Mouse (Mus musculus) kidney, adult 18-20 months (tissue): ENCODE results near the gene Upf1.

ENCODE experiments used
- DNase-seq: peaks from one replicate; pipeline ENCODE4 v3.0.0; 2021

The Upf1 gene

DNA sequence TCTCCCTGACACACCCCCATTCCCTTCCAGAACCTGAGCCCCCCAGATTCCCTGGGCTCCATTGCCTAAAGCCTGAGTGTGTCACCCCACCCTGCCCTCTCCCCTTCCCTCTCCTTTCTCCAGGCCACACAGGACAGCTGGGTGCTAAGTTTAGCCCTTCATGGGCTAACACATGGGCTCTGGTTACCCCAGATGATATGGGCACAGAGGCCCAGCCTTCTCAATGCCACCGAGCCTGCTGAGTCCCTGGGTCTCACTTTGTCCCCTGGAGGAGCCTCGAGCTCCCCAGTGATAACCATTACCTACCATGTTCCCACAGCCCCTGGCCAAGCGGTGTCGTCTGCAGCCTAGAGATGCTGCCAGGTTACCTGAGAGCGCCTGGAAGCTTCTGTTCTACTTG is 35.2 kb downstream of the Upf1 start:
- no peak for DNase-seq

DNA sequence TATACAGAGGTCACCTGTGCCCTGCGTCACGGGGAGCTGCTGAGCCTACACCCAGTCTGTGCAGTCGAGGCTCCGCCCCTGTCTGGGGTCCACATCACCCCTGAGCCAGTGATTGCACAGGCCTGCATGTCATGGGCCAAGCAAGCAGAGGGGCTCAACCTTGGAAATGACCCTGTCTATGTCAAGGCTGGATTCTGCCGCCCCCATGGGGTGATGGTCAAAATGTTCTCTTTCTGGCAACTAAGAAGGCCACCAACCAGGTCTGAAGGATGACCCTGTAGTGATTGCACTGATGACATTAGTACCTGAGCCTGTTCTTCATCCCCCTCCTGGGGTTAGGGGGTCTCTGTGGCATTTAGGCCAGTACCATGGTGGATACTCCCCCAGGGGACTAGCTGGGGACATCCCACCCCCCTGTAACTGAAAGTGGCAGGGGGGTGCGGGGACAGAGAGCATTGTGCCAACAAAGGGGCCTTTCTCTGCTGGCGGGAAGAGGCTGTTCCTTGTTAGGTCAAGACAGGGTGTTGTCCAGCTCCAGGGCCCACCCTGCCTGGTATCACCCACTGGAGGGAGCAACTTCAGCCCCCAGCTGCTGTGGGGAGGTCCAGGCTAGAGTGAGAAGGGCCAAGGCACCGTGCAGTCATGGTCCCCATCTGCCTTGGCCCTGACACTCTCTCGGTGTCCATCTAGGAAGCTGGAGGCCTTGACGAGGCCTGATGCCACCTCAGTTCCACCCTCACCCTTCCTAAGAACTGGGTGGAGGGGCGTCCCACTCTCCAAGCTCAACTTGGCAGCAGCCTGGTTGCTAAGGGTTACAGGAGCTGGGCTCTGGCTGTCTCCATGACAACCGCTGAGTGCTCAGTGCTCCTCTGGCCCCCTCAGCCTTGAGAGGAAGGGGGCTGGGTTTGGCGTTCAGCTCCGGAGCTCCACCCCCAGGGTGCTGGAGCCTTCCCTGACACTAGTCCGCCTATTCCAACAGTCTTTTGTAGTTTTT is 36.3 kb downstream of the Upf1 start:
- no peak for DNase-seq

DNA sequence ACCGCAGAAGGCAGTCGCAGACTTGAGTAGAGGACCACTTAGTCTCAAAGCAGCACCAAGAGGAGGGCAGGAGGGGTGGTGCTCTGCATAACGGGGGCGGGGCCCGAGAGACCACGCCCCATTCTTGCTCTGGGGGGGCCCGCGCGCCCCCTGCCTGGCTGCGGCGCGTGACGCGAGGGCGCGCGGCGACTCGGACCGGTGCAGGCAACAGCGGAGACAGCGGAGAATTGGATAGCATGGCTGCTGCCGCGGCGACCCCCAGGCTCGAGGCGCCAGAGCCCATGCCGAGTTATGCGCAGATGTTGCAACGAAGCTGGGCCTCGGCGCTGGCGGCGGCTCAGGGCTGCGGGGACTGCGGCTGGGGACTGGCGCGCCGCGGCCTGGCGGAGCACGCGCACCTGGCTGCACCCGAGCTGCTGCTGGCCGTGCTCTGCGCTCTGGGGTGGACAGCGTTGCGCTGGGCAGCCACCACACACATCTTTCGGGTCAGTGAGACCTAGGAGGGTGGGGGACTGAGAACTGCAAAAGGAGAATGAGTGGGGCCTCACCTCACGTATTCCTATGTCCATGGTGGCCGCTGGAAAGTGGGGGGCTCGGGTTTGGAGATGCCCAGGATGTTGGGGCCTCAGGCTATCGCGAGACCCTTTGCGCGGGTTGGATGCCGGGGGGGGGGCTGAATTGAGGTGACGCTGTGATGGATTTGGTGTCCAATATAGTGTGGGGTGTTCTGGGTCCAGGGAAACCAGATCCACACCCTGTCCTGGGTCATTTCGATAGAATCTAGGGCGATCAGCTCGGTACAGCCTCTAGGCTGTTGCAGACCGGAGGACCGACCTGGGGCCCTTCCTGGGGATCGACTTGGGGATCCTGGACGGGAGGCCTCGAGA is 37.2 kb downstream of the Upf1 start, which contains the start of gene Cers1:
Gene Cers1 (plus strand): TSS at position 152 of the 887 bp plus-strand sequence.
- DNase-seq = peak; percentile 38

DNA sequence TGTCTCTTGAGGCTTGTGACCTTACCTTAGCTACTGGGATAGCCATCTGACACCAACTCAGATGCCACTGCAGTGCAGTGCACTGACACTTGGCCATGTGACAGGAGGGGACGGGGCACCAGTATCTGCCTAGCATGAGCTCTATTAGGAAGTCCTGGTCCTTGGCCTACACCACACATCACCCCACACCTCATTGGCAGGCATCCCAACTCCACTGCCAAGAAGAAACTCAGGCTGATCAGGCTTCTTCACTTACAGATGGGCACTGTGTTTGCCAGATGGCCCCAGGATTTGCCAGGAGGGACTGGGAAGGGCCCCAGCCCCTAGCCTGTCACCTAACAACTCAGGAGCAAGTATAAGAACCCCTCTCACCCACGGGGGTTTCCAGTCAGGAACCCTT is 39.7 kb downstream of the Upf1 start:
- DNase-seq = no peak

DNA sequence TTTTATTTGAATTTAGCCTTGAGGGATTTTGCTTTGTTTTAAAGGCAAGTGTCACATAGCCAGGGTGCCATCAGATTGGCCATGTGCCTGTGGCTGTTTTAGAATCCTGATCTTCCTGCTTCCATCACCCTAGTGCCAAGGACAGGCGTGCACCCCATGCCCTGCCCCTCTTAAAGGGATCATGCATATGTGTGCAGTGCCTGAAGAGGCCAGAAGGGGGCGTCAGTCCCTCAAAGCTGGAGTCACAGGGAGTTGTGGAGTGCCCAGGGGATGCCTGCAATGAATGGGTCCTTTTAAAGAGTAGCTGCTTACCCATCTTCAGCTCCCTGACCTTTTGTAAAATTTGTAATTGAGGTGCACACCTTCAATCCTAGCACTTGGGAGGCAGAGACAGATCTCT is 43.8 kb downstream of the Upf1 start:
- DNase-seq = no peak

DNA sequence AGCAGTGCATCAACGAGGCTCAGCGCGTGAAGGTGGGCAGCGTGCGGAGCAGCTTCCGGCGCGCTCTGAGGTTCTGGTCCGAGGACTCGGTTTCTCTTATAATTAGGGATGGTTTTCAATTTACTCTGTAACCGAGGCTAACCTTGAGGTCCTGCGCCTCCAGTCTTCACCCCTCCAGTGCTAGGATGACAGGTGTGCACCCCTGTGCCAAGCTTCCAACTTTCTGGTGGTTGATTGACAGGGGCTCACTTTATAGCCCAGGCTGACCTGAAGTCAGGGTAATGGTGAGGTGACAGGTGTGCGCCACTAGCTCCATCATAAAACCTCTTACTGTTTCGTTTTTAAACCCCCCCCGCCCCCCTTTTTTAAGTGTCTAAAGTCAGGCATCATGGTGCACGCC is 50.2 kb downstream of the Upf1 start:
- DNase-seq = no peak

DNA sequence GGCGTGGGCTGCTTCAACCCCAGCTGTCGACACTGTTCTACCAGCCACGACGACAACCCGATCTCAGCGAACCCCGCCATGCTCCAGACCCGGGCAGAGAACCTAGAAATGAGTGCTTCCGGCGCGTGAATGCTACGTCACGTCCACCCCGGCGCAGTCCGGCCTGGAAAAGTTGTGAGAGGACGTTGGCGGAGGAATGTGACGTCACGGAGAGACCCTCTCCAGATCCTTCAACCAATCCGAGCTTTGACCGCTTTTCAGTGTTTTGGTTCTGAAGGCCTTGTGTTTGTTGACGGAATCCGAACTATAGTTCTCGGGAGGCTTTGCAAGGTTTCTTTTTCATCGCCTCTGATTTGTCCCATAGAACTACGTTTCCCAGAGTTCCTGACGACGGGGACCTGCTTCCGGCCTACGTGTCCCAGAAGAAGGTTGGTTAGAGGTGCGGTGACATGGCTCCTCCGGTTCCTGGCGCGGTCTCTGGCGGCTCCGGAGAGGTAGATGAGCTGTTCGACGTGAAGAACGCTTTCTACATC is 50.7 kb downstream of the Upf1 start, which contains the start of the genes Ddx49 and Cope:
Gene Ddx49 (minus strand): TSS at position 132 of the 533 bp plus-strand sequence.
Gene Cope (plus strand): TSS at position 161 of the 533 bp plus-strand sequence.
- peak; percentile 97 for DNase-seq

DNA sequence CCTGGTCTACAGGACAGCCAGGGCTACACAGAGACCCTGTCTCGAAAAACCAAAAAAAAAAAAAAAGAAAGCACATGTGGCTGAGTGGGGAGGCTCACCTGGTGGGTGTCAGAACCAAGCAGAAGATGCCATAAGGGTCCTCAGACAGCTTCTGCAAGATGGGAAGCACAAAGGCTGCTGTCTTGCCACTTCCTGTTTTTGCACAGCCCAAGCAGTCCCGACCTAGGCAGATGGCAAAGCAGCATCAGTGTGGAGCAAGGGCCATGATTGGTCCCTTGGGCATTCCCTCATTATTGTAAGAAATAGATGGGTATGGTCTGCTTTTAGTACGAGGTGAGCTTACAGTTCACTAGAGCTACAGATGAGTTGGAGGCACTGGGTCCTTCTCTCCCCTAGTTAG is 52.2 kb downstream of the Upf1 start:
- DNase-seq = no peak

DNA sequence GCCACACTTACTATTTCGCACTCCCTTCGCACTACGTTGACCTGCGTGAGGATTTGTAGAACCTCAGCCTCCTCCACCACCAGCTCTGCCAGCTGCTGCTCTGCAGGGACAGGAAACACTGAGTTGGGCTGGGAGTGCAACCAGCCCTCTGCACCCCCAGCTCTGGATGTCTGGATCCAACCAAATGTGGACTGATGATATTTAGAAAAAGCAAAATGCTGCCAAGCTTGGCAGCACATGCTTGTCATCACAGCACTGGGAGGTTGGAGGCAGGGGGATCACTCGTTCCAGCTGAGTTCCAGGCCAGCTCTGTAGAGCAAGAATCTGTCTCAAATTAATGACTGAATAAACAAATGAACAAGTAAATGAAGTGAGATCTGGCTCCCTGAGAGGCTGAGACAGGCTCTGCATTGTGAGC is 59.1 kb downstream of the Upf1 start:
- no peak for DNase-seq

DNA sequence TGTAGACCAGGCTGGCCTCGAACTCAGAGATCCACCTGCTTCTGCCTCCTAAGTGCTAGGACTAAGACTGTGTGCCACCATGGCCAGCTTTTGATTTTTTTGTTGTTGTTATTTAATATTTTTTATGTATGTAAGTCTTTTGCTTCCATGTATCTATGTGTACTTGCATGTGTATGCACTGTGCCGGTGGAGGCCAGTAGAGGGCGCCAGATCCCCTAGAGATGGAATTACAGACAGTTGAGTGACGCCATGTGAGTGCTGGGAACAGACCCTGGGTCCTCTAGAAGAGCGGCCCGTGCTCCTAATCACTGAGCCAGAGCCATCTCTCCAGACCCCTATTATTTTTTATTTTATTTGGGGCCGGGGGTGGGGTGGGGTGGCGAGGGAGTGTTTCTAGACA is 66.3 kb downstream of the Upf1 start:
- no peak for DNase-seq

DNA sequence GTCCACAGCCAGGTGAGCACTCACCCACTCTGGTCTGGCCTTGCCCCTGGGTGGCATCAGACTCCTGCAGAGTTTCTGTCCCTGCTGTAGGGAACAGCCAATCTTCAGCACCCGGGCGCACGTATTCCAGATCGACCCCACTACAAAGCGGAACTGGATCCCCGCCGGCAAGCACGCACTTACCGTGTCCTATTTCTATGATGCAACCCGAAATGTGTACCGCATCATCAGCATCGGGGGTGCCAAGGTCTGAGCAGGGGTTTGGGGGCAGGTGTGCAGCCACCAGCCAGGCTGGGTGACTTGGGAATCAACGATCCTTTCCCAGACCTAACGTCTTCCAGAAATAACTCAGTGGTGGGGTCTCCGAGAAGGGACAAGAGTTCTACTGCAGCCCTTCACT is 67.8 kb downstream of the Upf1 start:
- no peak for DNase-seq

DNA sequence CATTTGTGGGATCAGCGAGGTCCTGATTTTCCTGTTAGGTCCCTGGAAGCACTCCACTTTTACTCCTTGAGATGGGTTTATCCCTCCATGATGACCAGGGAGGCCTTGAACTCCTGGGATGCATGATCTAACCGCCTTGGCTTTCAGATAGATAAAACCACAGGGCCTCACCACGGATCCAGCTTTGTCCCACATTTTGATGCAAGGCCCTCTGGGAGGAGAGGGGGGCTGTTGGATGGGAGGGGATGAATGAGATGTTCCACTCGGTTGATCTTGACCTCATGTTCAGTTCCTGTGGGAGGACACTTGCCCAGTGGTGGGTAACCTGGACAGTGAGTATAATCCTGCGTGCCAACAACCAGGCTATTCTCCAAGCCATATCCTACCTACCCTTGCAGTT is 68.7 kb downstream of the Upf1 start:
- no peak for DNase-seq

DNA sequence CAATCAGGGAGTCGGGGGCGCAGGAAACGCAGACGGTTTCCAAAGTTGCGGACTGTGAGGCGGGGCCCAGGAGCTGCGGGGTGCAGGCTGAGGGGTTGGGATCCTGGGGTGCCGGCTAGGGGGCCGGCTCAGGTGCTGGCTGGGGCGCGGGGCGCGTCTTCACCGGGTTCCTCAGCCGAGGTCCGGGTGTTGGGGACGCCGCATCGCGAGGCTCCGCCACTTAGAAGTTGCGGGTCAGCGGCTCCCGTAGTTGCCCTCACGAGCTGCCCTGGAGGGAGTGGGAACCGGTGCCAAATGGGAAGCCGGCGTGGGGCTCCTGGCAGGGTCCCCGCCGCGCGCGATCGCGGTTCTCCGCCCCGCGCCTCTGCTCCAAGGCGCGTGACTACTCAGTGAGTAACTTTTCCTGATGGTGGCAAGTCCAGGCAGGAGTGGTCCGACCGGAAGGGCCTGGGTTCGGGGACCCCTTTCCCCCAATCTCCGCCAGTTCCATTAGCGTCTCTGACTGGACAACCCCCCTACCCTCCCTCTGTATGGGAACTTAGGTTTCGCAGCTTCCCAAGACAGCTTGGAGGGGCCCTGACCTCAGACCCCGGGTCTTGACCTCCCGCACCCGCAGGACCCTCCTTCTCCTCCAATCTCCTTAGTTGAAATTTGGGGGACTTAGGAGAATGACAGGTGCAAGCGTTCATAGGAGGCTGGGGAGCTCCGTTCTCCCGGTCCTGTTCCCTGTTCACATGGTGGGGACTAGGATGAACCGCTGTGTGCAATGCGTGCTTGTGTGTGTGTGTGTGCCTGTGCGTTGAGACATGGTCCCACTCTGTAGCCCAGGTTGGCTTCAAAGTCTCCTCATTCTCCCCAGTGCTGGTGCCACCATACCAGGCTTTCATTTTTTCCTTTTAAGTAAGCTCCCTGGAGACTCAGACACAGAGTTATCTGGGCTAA is 69.7 kb downstream of the Upf1 start:
- DNase-seq = peak; percentile 10

DNA sequence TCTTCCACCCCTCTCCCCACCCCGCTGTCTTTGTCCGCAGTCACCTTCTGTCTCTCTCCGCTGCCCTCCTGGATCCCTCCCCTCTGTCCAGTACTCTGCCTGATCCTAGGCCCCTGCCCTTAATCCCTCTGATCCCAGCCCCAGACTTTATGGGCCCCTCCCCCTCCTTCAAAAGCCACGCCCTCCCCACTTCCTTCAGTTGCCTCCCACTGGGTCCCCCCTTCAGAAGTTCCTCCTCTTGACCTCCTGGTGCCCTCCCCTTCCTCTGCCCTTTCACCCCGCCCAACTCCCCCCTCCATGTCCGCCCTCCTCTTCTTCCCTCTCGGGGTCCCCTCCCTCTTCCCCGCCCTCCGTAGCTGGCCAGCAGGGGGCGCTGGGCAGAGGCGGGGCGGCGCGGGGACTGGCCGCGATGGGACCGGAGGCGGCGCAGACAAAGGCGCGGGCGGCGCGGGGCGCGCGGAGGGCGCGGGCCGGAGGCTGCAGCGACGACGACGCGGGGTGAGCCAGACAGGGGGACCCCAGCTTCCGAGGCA is 70.4 kb downstream of the Upf1 start, which contains the start of gene Homer3:
Gene Homer3 (plus strand): TSS at position 225 of the 533 bp plus-strand sequence.
- DNase-seq = peak; percentile 90
